9 mouse cellular contexts compared by ENCODE assay signal in the genomic region with DNA sequence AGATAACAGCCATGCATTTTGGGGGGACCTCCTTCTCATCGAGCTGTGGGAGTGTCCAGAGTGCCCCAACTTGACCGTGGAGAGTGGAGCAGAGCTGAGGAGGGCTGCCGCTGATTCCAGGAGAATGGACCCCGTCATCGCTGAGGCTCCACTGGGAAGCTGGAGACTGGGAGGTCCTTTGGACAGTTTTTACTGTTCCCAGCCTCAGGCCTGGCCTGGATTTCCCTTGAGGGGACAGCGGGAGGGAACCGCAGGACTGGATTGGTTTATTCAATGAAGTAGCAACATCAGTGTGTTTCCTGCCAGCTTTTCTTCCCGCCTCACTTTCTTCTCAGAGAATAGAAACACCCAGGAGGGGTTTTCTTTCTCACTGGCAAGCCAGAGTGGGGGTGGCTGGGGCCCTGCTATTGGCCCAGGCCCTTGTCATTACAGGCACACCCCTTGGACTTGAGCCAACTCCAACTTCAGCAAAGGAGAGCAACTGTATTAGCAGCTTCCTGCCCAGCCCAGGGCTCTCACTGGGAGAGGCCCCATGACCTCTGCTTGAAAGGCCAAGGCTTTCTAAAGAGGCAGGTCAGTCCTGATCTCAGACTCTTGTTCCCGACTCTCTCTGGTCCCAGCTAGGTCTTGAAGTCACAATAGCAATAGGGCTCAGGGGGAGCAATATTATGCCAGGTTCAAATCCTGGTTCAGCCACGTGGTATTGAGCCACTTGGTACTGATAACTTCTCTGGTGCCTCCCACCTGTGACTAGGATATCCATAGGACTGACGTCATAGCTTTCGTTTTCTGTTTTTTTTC. TPM values are rescaled to one million over a fixed set of nuclear protein-coding genes. Genes with fewer than 3 reads are reported as not detected.
DNase-seq lines count a peak whose midpoint lies in the region; ATAC-seq and TF ChIP-seq lines count a peak whose summit lies in the region.
"Had no signal": no experiment of that assay in that cellular context is flagged by ENCODE, and none has a peak within 500 bp of the region (broad histone marks: within the 10 kb centered on the region; RNA-seq: fewer than 3 reads in every experiment).

No protein-coding gene starts in this region.

- H3K36me3 ChIP-seq in G1E (replicated peaks) = no peaks in the 10 kb centered on the region
- no peaks in the 10 kb centered on the region for H3K36me3 ChIP-seq in forebrain, postnatal 0 days (ENCODE audit: insufficient read depth)
- no peaks in the 10 kb centered on the region for H3K36me3 ChIP-seq in liver, embryonic 16.5 days (ENCODE audit: control insufficient read depth, insufficient read depth)
- H3K36me3 ChIP-seq in neural tube, embryonic 11.5 days (ENCODE audit: control insufficient read depth, insufficient read depth, low read length) = no peaks in the 10 kb centered on the region

- no peak overlapping the region for H3K9ac ChIP-seq in forebrain, postnatal 0 days
- peak overlapping the region; percentile 33; the same call in 1 of the 2 replicates for H3K9ac ChIP-seq in liver, embryonic 16.5 days (ENCODE audit: low read depth, low read length)
- H3K9ac ChIP-seq in neural tube, embryonic 11.5 days (ENCODE audit: low read length) = no peak overlapping the region

- peak overlapping the region; percentile 2; the same call in 1 of the 2 replicates for H3K4me3 ChIP-seq in G1E (ENCODE audit: low read depth, low read length)
- H3K4me3 ChIP-seq in forebrain, postnatal 0 days (ENCODE audit: low read depth, low read length) = no peak overlapping the region
- H3K4me3 ChIP-seq in liver, embryonic 16.5 days (ENCODE audit: low read depth, low read length) = peak overlapping the region; percentile 46
- no peak overlapping the region for H3K4me3 ChIP-seq in neural tube, embryonic 11.5 days (ENCODE audit: low read depth, low read length)

- H3K27me3 ChIP-seq in G1E (ENCODE audit: insufficient read depth, low read length) = peaks cover 50% of the 10 kb centered on the region
- no peaks in the 10 kb centered on the region for H3K27me3 ChIP-seq in forebrain, postnatal 0 days (ENCODE audit: insufficient read depth, low read length)
- H3K27me3 ChIP-seq in liver, embryonic 16.5 days (ENCODE audit: control insufficient read depth, insufficient read depth, low read depth, low read length) = no peaks in the 10 kb centered on the region
- no peaks in the 10 kb centered on the region for H3K27me3 ChIP-seq in neural tube, embryonic 11.5 days (ENCODE audit: control insufficient read depth, insufficient read depth, low read length)

- no peak overlapping the region for H3K4me2 ChIP-seq in forebrain, postnatal 0 days (ENCODE audit: low read depth)
- peak overlapping the region; percentile 51 for H3K4me2 ChIP-seq in liver, embryonic 16.5 days (ENCODE audit: low read depth, low read length)
- H3K4me2 ChIP-seq in neural tube, embryonic 11.5 days (ENCODE audit: low read depth) = no peak overlapping the region

- peaks cover 31% of the 10 kb centered on the region for H3K4me1 ChIP-seq in G1E (ENCODE audit: insufficient read depth, low read depth, low read length)
- peaks cover 4% of the 10 kb centered on the region; the same call in 1 of the 2 replicates for H3K4me1 ChIP-seq in forebrain, postnatal 0 days (ENCODE audit: insufficient read depth)
- H3K4me1 ChIP-seq in liver, embryonic 16.5 days (ENCODE audit: control insufficient read depth, low read depth, low read length) = peaks cover 18% of the 10 kb centered on the region
- H3K4me1 ChIP-seq in neural tube, embryonic 11.5 days (ENCODE audit: control insufficient read depth, insufficient read depth, low read length) = 0 out of 2 replicates have a peak, but pooled peaks cover 3% of the 10 kb centered on the region

- TF ChIP-seq CTCF in G1E (IDR thresholded peaks at IDR 0.05; ENCODE audit: low read depth, low read length) = no peak
- no peak for TF ChIP-seq CTCF in forebrain, postnatal 0 days (IDR thresholded peaks at IDR 0.05; ENCODE audit: low read depth)

- peak; percentile 60; the same call in 1 of the 2 replicates for ATAC-seq in G1E (ENCODE audit: extremely low read depth, insufficient number of reproducible peaks, low FRiP score, poor library complexity, severe bottlenecking)
- ATAC-seq in forebrain, postnatal 0 days = peak; percentile 90
- ATAC-seq in liver, embryonic 16.5 days (ENCODE audit: low read depth) = peak; percentile 93
- ATAC-seq in neural tube, embryonic 11.5 days (ENCODE audit: insufficient read depth, low FRiP score, low TSS enrichment) = peak; percentile 72; the same call in 1 of the 2 replicates

- H3K27ac ChIP-seq in forebrain, postnatal 0 days (ENCODE audit: low read depth, low read length) = peak overlapping the region; percentile 64
- peak overlapping the region; percentile 75 for H3K27ac ChIP-seq in liver, embryonic 16.5 days (ENCODE audit: low read length)
- H3K27ac ChIP-seq in neural tube, embryonic 11.5 days (ENCODE audit: low read depth, low read length) = 0 out of 2 replicates have a peak overlapping the region, but pooled peaks have one; percentile 29

- intact Hi-C loops in heart, postnatal 25 days (cut with DNase I) = loop anchor here (5.0 kb wide), 1 partner anchor 35 kb away; no protein-coding TSS in a partner anchor

- WGBS in forebrain, postnatal 0 days = 8% methylated on average over 12 of the region's 12 CpGs
- WGBS in liver, embryonic 16.5 days (ENCODE audit: insufficient replicate concordance) = 20% methylated on average over 12 of the region's 12 CpGs
- 17% methylated on average over 12 of the region's 12 CpGs for WGBS in neural tube, embryonic 11.5 days

- DNase-seq in G1E (ENCODE audit: low spot score) = peak; percentile 64
- DNase-seq in c-Kit-positive CD71-positive TER-119-negative erythroid progenitor cells, embryonic 14.5 days (ENCODE audit: low read depth) = peak; percentile 57
- peak; percentile 82 for DNase-seq in forebrain, postnatal 0 days
- peak; percentile 88 for DNase-seq in heart, postnatal 25 days (ENCODE audit: low spot score)
- peak; percentile 80 for DNase-seq in layer of hippocampus, adult 11-12 months (ENCODE audit: low spot score)
- peak; percentile 80 for DNase-seq in neural tube, embryonic 11.5 days (ENCODE audit: low spot score)
- peak; percentile 61 to 85 for DNase-seq in urinary bladder, postnatal 36 days (ENCODE audit: low spot score in 2 of 2)

- no peaks in the 10 kb centered on the region for H3K9me3 ChIP-seq in G1E (replicated peaks)
- H3K9me3 ChIP-seq in forebrain, postnatal 0 days (ENCODE audit: low read length) = no peaks in the 10 kb centered on the region
- H3K9me3 ChIP-seq in liver, embryonic 16.5 days (replicated peaks; ENCODE audit: control insufficient read depth, low read length) = no peaks in the 10 kb centered on the region
- no peaks in the 10 kb centered on the region for H3K9me3 ChIP-seq in neural tube, embryonic 11.5 days (ENCODE audit: control insufficient read depth, low read length)

RNA-seq across cellular contexts. Expression of gene 1600014C23Rik, which starts 33.3 kb away (rescaled TPM):
- total RNA-seq in G1E (2014; fragmentation: Nextera tagmentation) = 11.8 TPM in 1 of 2 replicates, not detected in the other
- 3.6 and 4.4 TPM in 2 replicates for total RNA-seq in G1E (2017)
- polyA plus RNA-seq in G1E (2012) = 2.2 and 2.7 TPM in 2 replicates
- total RNA-seq in forebrain, postnatal 0 days (2014; rRNA removed) = not detected in 2 replicates
- polyA plus RNA-seq in forebrain, postnatal 0 days (2015; fragmentation: Nextera tagmentation; extraction: Ambion mirVana) = not detected in 2 replicates
- total RNA-seq in heart, postnatal 25 days (2021) = under 1 TPM; 0.55 to 0.75 TPM
- not detected in 2 replicates for polyA plus RNA-seq in liver, embryonic 16.5 days (2015; fragmentation: Nextera tagmentation; extraction: Ambion mirVana)
- not detected in 2 replicates for polyA plus RNA-seq in neural tube, embryonic 11.5 days (2014; fragmentation: Nextera tagmentation; extraction: Ambion mirVana)
- total RNA-seq: neutrophil, adult 5-6 weeks had no signal

Comparison
In these comparisons a context has a peak if more than half of its experiments do, and no peak if none do; other contexts are left out.
1. H3K4me3 ChIP-seq: peak in G1E (single experiment) and liver, embryonic 16.5 days (single experiment); none in forebrain, postnatal 0 days (single experiment) and neural tube, embryonic 11.5 days (single experiment).
2. Peak in every context shown above with its lines, with median percentiles within 50 percentile points of each other: ATAC-seq, DNase-seq and H3K27ac ChIP-seq.